Mouse (Mus musculus) brain, embryonic 14.5 days (tissue): ENCODE results near the gene Focad. TPM values are rescaled to one million over a fixed set of nuclear protein-coding genes. Genes with fewer than 3 reads are reported as not detected.

Experiments used
- DNase-seq: peaks from one replicate; pipeline ENCODE4 v3.0.0-alpha.2; 2011; ENCODE audit warnings: low read depth
- CTCF ChIP-seq: fragments of 200-500 bp; IDR thresholded peaks from 2 replicates; pipeline ENCODE4 v1.5.1; 2012; ENCODE audit warnings: inconsistent platforms, mild to moderate bottlenecking, moderate library complexity, borderline replicate concordance; ENCODE audit not compliant: insufficient read depth, insufficient read length; ENCODE audit errors: extremely low read depth
- POLR2A ChIP-seq: fragments of 200-500 bp; IDR thresholded peaks from 2 replicates; pipeline ENCODE4 v1.6.1; 2012; ENCODE audit warnings: mild to moderate bottlenecking, inconsistent platforms, borderline replicate concordance; ENCODE audit not compliant: poor library complexity, insufficient read depth, insufficient read length, severe bottlenecking; ENCODE audit errors: extremely low read depth
- polyA plus RNA-seq: library from polyadenylated mRNA; depleted of rRNA; stranded (reverse); fragments of >200 nt; gene quantifications from 2 replicates; pipeline ENCODE4 v1.2.3, GENCODE M21; 2012

Focad gene
- polyA plus RNA-seq, 1 experiment: 20.3 TPM

DNA sequence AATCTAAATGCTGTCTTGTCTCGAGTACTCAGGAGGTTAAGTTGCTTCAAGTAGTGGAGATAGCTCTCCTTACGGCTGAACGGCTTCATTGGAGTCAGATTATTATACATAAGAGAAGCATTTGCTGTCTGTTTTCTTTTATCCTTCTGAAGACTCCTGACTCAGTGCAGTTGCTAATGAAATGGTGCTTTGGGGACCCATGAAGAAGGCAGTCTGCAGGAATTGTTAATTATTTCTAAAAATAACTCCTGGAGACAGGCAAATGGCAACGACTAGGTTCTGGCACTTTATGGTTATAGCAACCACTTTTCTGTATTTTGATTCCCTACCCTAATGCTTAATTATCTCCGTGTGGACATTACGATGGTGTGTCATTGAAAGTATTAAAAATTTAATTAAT, 201.1 kb downstream of the Focad start:
- peak; percentile 49 for DNase-seq
- no peak for TF ChIP-seq CTCF
- no peak for TF ChIP-seq POLR2A

DNA sequence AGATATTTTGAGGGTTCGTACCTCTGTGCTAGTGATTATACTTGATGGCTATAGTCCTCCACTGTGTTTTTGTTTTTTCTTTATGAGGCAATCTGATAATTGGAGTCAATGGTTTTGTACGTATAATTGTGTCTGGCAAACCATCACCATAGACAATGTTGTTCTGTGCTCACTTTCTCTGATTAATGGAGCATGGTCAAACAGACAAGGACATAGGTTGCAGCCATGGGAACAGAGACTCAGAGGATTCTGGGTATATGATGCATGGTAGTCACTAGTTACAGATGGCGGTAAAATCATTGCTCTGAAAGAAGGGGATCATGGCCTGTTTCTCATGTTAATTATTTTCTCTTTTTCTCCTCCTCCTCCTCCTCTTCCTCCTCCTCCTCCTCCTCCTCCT, 205.1 kb downstream of the Focad start:
- TF ChIP-seq CTCF (no peak), POLR2A (no peak)
- DNase-seq: peak; percentile 42

DNA sequence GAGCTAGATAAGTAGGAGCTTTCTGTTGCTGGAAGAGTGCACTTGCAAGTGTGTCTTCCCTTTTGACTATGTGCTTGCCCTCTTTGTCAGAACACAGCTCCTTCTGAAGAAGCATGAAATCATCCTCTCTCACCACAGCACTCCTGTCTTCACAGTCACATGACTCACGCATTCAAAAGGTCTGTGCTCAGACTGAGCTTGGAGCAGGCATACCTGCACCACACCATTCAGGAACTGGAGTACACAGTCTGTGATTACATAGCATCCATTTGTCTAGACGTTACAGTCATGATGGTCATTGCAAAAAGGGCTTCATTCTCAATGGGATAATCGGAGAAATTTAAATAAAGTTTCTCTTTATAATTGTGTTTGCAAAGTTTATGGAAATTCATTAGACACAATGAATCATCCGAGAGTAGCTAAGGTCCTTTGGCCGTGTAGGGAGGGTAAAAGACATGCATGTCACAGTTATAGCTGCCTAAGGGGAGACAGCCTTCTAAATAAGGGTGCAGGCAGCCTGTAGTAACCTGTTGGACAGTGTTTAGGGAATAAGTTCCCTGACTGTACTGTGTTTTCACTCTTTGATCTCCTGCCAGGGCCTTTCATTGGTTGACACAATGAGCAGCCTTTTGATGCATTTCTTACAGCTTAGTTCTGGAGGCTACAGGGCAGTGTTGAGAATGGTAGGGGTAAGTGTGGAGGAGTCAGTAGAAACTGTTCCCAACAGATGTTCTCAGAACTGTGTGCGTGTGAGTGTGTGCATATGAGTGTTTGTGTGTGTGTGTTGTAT, 206.6 kb downstream of the Focad start:
- peak; percentile 52 for DNase-seq
- TF ChIP-seq POLR2A (no peak), CTCF (no peak)

DNA sequence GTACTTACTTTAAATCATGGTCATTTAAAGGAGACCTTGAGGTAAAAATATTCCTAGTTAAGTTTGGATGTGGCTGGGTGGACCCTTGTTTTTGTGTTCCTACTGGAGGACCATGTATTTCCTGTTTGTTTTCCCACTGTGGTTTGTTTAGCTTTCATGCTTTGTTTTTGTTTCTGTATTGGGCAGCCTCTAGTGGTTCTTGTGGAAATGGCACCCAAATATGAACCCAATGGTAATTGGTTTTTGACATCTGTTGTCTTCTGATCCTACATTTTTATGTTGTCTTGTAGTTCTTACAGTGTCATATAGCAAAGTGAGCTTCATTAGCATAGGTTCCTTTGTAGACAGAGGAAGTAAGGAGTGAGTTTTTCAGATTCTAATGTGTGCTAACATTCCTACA, 207.9 kb downstream of the Focad start:
- DNase-seq: peak; percentile 71
- peak; percentile 40; the same call in 1 of the 2 replicates for TF ChIP-seq CTCF
- no peak for TF ChIP-seq POLR2A

DNA sequence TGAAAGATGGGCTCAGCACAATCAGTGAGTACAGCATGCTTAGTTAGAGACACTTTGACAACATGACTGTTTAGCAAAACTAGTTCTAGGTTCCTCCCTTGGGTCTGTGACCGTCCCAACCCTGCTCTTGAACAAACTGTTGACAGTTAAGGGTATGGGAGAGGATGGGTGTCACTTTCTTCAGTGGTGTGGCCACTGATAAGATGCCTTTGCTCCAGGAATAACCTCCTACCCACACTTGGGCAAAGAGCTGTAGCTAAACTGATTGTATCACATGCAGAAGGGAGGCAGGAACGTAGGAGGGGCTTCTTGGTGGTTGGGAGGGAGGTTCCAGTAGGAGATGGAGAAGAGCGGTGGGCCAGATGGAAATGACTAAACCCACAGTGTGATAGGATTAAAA, 213.3 kb downstream of the Focad start:
- no peak for TF ChIP-seq POLR2A
- TF ChIP-seq CTCF: no peak
- no peak for DNase-seq

DNA sequence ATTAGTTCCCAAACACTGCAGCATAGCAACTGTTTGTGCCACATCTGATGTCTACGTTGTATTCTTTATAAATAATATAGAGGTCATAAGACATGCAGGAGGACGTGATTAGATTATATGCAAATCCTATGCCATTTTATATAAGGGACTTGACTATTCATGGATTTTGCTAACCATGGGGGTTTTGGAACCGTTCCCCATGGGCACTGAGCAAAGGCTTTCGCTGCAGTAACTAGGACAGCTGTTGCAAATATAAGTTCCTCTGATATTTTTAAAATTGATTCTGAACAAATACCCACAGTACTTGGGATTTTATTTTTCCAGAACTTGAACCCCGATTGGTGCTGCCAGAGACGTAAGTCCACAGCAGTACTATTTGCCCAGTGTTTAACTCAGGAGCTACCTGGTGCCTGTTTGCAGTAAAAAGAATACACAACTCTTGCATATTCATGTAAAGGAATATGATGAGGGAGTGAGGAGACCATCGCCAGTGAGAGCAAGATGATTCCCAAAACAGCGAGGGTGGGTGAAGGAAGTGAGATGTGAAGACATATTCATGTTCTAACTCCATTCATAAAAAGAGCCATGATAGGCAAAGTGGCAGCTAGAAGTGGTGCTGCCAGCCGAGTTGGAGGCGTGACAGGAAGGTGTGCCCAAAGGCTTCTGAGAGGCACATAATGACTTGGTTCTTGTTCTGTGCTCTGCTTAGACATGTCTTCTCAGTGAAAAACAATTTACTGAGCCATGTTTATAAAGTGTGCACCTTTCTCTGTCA, 214.1 kb downstream of the Focad start:
- no peak for DNase-seq
- TF ChIP-seq POLR2A (no peak), CTCF (no peak)

DNA sequence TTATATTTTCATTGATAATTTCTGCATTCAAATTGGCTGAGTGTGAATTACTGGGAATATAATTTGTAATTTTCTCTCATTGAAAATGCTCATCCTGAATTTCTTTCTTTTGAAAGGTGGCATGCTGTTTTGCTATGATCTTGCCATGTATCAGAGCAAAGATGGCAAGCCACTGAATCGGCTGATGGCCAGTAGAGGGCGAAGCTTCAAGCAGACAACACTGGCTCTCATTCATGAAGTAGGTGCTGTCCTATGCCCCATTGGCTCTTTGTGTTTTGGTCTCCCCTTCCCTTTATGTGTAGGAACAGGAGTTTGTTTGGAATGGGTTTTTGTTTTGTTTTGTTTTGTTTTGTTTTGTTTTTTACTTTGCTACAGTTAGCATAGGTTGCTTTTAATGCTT, 215.2 kb downstream of the Focad start:
- TF ChIP-seq CTCF (peak; percentile 72), POLR2A (no peak)
- peak; percentile 75 for DNase-seq

DNA sequence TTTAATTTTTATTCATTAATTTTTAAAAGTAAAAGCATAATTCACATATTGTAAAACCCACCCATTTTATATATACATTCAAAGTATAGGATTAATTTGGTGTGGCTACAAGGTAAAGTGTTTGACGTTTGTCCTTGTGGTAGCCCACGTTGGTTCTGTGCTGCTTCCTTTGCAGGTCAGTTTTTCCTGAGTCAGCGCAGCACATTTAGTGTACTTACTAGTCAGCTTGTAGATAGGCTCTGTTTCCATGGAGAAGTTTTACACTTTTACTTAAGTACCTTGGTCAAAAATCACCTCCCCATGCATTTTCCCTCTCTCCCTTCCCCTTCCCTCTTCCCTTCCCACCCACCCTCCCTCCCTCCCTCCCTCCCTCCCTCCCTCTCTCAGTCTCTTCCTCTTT, 220.5 kb downstream of the Focad start:
- TF ChIP-seq CTCF (no peak), POLR2A (no peak)
- no peak for DNase-seq

DNA sequence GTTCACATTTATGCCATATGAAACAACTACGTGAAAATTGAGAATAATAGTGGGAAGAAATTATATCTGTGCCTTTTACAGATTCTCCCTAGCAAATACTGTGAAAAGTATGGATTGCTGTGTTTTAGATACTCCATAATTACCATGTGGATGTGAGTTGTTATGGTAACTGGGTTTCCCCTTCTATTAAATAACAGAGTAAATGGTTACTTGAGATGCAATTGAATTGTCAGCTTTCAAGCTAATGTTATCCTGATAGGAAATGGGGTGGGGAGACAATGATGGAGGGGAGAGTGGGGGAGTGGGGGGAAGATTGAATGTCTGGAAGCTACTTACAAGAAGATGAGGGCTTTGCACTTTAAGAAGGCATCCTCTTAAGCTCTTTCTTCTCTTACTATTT, 225.6 kb downstream of the Focad start:
- DNase-seq: peak; percentile 78
- TF ChIP-seq CTCF (no peak), POLR2A (no peak)

DNA sequence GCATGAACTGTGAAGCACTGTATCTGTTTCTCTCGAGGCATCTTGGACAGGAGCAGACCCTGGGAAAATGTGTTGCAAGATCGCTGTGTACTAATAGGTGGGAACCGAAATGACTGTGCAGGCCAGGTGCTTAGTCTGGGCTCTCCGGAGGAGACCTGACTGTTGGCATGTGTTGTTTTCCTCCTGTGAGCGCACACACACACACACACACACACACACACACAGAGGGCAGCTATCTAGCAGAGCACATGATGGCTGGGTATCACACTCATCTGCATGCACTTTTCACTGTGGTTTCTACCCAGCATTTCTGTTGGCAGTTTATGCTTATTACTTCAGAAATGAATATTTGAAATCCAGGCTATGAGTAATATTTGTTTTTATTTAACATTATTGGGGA, 231.0 kb downstream of the Focad start:
- DNase-seq: no peak
- TF ChIP-seq POLR2A (no peak), CTCF (no peak)

DNA sequence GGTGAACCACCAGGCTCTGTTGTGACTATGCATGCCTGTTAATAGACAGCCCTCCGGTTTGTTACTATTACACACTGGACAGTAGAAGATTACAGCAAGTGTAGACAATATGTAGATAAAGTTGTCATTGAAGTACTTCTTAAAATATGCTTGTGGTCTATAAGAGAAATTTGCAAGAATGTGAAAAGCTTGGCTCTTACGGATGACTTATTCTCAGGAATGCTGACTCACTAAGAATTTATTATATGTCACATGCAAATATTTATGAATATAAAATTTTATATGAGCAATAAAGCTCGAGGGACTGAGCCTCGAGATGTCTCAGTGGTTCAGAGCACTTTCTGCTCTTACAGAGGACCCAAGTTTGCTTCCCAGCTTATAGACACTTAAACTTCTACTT, 240.1 kb downstream of the Focad start:
- no peak for DNase-seq
- TF ChIP-seq CTCF (no peak), POLR2A (no peak)

DNA sequence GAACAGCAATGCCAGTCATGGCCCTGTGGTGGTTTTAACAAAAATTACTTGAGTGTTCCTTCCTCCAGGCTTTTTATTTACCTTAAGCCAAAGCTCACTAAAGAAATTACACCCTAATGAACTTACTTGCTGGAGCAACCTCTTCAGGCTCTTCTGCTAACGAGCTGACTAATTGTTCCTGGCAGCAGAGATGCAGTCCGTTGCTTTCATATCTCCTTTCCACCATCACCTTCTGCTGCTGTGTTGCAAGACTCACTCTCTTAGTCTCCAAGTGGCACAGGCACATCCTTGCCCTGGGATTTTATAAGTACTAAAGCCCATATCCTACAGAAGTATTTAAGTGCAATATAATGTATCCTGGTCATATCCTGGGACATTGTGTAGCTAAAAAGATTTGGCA, 242.3 kb downstream of the Focad start:
- DNase-seq: peak; percentile 79
- TF ChIP-seq CTCF (no peak), POLR2A (no peak)

DNA sequence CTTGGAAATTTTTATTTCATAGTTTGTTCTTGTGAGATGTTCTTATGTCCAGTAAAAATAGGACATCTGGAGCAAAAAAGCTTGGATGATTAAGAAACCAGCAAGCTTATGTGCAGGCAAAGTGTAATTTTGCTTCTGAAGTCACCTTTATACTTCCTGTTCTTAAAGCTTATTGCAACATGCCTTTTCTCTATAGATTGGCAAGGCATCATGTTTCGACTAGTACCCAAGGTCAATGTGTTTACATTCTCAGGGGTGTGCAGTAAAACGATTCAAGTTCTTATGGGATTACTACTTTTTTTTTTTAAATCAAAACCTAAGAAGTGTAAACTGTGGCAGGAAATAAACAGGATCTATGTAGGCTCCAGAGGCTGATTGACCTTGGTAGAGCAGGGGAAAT, 242.9 kb downstream of the Focad start:
- TF ChIP-seq POLR2A (no peak), CTCF (no peak)
- no peak for DNase-seq
